Mouse (Mus musculus) right cerebral cortex, adult 2 months (tissue): Measurements from ENCODE around the gene S100a3.

Source experiments
- DNase-seq, 2 experiments: peaks; one replicate each; pipeline ENCODE4 v3.0.0; 2021 to 2022; ENCODE audit warnings: low spot score in 2 of 2

The S100a3 gene

DNA sequence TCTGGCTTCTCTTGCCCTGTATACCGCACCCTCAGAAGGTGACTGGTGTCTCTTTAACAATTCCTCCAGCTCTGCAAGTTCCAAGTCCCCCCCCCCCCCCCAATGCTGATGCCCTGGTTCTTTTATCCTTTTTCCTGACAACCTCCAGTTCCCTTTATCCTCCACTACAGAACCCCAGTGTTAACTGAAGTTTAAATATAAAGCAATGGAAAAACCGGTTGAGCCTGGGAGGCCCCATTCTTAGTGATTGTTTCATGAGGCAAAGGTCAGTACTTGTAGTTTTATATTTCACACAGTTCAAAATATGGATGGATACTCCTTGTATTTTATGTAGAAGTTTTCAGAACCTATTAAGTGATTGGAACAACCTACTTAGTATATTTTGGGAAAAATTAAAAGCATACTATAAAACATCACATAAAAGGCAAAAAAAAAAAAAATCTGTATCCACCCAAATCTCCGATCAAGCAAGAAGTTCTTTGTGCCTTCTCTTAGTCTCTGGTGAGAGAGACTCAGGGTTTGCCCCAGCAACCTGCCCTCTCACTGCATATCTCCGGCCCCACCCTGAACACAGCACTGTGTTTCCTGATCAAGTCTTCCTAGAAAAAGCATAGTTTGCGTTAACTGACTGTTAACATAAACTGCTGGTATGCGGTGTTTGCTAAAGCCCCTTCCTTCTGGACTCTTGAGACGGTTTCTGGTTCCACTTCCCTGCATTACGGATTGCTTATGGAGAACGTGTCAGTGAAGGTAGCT is 66.1 kb downstream of the S100a3 start:
- no peak for DNase-seq

DNA sequence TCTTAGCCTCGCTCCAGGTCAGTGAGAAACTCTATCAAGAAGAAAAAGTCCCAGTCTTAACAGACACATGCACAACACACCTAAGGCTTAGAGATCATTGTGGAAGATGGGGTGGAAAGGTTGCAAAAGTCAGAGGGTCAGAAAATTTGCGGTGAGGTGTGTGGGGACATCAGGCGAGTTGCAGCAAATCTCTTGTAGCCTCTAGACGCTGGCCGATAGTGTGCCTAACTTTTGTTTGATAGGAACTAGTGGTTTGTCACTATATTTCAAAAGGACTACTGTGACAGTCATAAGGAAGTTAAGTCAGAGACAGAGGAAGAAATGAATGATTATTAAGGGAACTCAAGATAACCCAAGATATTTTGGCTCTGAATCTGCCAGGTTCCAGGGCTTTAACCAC is 67.0 kb downstream of the S100a3 start:
- DNase-seq = no peak

DNA sequence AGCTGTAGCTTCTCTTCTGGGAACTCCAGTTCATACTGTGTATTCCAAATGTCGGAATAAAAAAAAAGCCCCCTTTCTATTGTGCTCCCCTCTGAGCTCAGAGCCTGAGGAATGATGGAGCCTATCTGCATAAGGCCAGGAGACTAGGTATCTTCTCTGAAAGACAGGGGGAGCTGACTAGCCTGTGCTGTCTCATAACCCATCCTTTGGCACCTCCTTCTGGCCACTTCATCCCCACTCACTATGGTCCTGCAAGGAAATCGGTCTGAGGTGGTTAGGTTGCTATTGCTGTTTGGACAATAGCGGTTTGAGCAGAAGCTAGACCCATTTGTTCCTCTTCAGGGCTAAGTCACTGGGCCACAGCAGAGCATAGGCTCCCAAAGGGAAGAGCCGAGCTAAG is 67.4 kb downstream of the S100a3 start:
- DNase-seq = no peak

DNA sequence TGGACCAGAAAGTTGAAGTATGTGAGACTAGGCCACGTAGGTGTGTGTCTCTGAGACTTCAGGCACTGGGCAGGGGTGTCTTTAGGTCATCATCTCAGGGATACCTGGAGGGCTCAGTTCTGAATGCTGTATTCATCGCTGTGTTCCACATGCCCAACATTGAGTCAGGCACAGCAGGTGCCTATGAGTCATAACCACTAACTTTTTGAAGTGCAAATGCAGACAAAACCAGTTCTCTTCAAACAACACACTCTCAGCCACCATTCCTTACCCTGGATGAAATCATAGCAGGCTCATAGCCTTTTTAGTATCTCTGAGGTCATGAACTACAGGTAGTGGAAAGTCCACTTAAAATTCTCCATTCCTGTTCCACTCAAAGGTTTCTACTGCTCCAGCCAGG is 68.9 kb downstream of the S100a3 start:
- no peak for DNase-seq

DNA sequence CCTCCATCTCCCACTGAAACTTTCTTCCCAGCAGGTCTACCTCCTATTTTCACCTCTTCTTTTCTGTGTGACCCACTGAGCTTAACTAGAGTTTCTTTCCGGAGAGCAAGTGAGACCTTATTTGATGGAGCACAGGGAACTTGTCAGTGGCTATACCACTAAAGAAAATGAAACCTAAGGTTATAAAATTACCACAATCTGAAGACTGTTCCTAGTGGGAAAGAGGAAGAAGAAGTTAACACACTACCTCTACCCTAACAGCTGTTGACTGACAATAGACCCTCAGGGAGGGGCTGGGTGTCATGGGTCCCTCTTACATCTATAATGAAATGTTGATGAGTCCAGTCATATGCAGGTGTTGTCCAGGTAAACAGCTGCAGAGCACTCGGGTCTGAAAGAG is 71.6 kb downstream of the S100a3 start:
- no peak for DNase-seq

GRCm38 (mm10) chr3:90638511-90639275 is 78.3 kb downstream of the S100a3 start:
- no peak for DNase-seq

DNA sequence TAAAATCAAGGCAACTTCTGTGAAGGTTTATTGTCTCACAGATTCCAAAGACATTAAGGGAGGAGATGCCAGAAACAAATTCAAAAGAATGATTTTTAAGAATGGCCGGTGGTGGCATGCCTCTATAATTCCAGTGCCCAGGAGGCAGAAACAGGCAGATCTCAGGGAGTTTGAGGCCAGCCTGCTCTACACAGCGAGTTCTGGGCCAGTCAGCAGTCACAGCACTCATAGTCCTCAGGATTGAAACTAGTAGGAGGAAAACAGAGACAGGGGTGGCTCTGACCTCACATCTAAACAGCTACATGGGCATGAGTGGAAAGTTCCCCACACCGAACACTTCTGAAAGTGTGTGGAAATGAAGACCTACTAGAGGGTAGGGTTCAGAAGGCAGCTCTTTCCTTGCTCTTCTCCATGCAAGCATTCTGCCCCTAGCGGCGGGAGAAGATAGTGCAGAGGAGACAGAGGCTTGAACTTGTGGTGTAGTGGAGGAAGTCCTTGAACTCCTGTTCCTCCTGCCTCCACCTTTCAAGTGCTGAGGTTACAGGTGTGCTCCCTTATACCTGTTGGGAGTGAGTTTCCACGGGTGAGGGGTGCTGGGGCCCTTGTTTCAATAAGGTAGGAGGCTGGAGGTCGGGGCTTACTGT is 79.3 kb downstream of the S100a3 start:
- DNase-seq = no peak

- DNase-seq = no peak
Measured at GRCm38 (mm10) chr3:90640981-90641380, 80.6 kb downstream of the S100a3 start.

- peak; percentile 46 to 50 for DNase-seq
Measured at GRCm38 (mm10) chr3:90644220-90644619, 83.8 kb downstream of the S100a3 start.

DNA sequence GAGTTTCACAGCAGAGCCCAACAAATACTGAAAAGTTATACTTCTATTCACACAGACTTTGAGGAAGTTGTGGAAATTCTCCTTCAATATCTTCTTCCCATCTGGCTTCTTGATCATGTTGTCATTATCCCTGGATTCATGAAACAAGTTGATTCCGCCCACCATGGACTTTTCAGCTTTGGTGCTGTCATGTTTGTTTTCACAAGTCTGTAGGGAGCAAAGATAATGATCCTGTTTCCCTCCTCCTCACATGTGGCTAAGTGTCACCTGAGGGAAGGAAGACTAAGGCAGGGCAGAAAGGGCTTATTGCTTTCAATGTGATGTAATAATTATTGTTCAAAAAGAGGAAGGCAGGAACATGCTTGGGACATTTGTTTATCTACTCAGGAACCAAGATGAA is 86.9 kb downstream of the S100a3 start:
- DNase-seq = no peak

- peak; percentile 16 to 46 for DNase-seq
Measured at GRCm38 (mm10) chr3:90648981-90649380, 88.6 kb downstream of the S100a3 start.

DNA sequence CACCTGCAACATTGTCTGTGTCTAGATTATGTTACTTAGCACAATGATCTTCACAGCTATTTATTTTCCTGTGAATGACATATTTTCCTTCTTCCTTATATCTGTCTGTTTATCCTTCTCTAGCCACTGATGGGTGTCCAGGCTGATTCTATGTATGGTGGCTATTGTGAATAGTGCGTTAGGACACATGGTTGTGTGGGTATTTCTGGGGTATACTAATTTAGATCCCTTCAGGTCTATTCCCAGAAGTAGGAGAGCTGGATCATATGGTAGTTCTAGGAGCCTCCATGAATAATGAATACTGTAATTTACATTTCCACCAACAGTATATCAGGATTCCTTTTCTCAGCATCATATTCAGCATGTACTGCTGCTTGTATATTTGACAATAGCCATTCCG is 89.5 kb downstream of the S100a3 start:
- no peak for DNase-seq
